Mouse (Mus musculus) testis, adult 2 months (tissue): ENCODE results near the gene Abcc6.

Experiments
- CTCF ChIP-seq: fragments of 200-500 bp; IDR thresholded peaks from 2 replicates; pipeline ENCODE4 v1.5.1; 2012; ENCODE audit warnings: low read depth, mild to moderate bottlenecking, inconsistent platforms, low read length, moderate library complexity; ENCODE audit not compliant: control insufficient read depth, insufficient read depth, insufficient replicate concordance
- POLR2A ChIP-seq: fragments of 200-500 bp; IDR thresholded peaks from 2 replicates; pipeline ENCODE4 v1.6.1; 2012; ENCODE audit warnings: low read depth, mild to moderate bottlenecking, inconsistent platforms, low read length, moderate library complexity; ENCODE audit not compliant: control insufficient read depth

DNA sequence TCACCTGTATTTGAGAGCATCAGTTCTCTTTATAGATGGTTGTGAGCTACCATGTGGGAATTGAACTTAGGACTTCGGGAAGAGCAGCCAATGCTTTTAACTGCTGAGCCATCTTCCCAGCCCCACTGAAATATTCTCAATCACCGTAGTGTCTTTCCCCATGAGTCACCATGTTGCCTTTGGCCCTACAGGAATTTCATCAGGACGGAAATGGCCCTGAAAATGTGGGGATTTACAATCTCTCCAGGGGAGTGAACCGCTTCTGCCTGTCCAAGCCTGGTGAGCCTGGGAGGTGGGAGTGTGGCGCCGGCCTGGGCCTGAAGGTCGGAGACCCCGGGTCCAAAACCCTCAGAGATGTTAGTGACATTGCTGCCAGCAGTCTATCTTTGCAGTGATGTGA is 30.6 kb upstream of the Abcc6 start:
- TF ChIP-seq CTCF (no peak), POLR2A (no peak)
